ENCODE assay signal across 19 mouse cellular contexts in genomic region chr17:27508513-27508912, GRCm38 (mm10). TPM values are rescaled to one million over a fixed set of nuclear protein-coding genes. Genes with fewer than 3 reads are reported as not detected.
"Had no signal": no experiment of that assay in that cellular context is flagged by ENCODE, and none has a peak within 500 bp of the region (broad histone marks: within the 10 kb centered on the region; RNA-seq: fewer than 3 reads in every experiment).

No protein-coding gene starts in this region.

- H3K4me3 ChIP-seq: lung, embryonic 15.5 days; megakaryocyte, embryonic 14.5 days; midbrain, embryonic 12.5 days; midbrain, embryonic 15.5 days; neural tube, embryonic 12.5 days had no signal

- H3K36me3 ChIP-seq: lung, embryonic 15.5 days; midbrain, embryonic 12.5 days; midbrain, embryonic 15.5 days; neural tube, embryonic 12.5 days had no signal

- H3K4me2 ChIP-seq: lung, embryonic 15.5 days; midbrain, embryonic 12.5 days; midbrain, embryonic 15.5 days; neural tube, embryonic 12.5 days had no signal

- DNase-seq: liver, postnatal 0 days; lung, adult 2 months; lung, postnatal 14 days; lung, postnatal 36 days; retina, postnatal 1 day; right cerebral cortex, adult 18-20 months; right cerebral cortex, postnatal 25 days; right cerebral cortex, postnatal 4 days; spleen, adult 18-20 months; thymus, adult 18-20 months; thymus, postnatal 14 days; thymus, postnatal 36 days had no signal

- H3K27ac ChIP-seq: lung, embryonic 15.5 days; macrophage; midbrain, embryonic 12.5 days; midbrain, embryonic 15.5 days; neural tube, embryonic 12.5 days had no signal

- H3K9me3 ChIP-seq: lung, embryonic 15.5 days; megakaryocyte, embryonic 14.5 days; midbrain, embryonic 12.5 days; midbrain, embryonic 15.5 days; neural tube, embryonic 12.5 days had no signal

- ATAC-seq: liver, postnatal 0 days; lung, postnatal 0 days; midbrain, embryonic 15.5 days had no signal

- H3K9ac ChIP-seq: liver, postnatal 0 days; lung, embryonic 15.5 days; midbrain, embryonic 12.5 days; midbrain, embryonic 15.5 days; neural tube, embryonic 12.5 days had no signal

RNA-seq across cellular contexts. Expression of gene Grm4, which starts 12.7 kb away (rescaled TPM):
- polyA plus RNA-seq: liver, postnatal 0 days; lung, postnatal 0 days; macrophage had no signal
